Mouse (Mus musculus): Measurements from ENCODE around the gene Tff2. TPM values are rescaled to one million over a fixed set of nuclear protein-coding genes. Genes with fewer than 3 reads are reported as not detected.

The Tff2 gene
- polyA plus RNA-seq, 2 experiments, result not detected

- Histone ChIP-seq H3K4me3 (ENCODE audit: insufficient read depth in 1 of 2, low read depth in 2 of 2, low read length in 2 of 2) (no peak overlapping the region), H3K27ac (no peak overlapping the region), H3K9me3 (ENCODE audit: control insufficient read depth, low read length) (no peaks in the 10 kb centered on the region), H3K36me3 (replicated peaks; ENCODE audit: control insufficient read depth, insufficient read depth, low read depth) (no peaks in the 10 kb centered on the region), H3K4me2 (ENCODE audit: low read depth) (no peak overlapping the region), H3K4me1 (replicated peaks; ENCODE audit: control insufficient read depth in 2 of 2, insufficient read depth in 2 of 2, low read length in 1 of 2) (peaks cover 0 to 10% of the 10 kb centered on the region in 2 experiments; a peak in 3 of 4 replicates), H3K27me3 (ENCODE audit: control insufficient read depth, insufficient read depth, low read length) (no peaks in the 10 kb centered on the region), H3K9ac (replicated peaks) (no peak overlapping the region)
- ATAC-seq (ENCODE audit: insufficient read depth) (peak; percentile 50), DNase-seq (ENCODE audit: low read depth in 3 of 3, low spot score in 3 of 3) (peak; percentile 51 to 57 (median 57))
- TF ChIP-seq EP300 (IDR thresholded peaks at IDR 0.05; ENCODE audit: low read depth) (no peak), CTCF (IDR thresholded peaks at IDR 0.05; ENCODE audit: low read depth) (peak; percentile 97)
- 1% methylated on average over 7 of the region's 7 CpGs for WGBS (ENCODE audit: insufficient replicate concordance)
These were observed 24.7 kb downstream of the Tff2 start for GRCm38 (mm10) chr17:31119429-31119828.

- DNase-seq (ENCODE audit: low read depth in 3 of 3, low spot score in 3 of 3) (no peak), ATAC-seq (ENCODE audit: insufficient read depth) (no peak)
- Histone ChIP-seq H3K36me3 (replicated peaks; ENCODE audit: control insufficient read depth, insufficient read depth, low read depth) (no peaks in the 10 kb centered on the region), H3K4me1 (replicated peaks; ENCODE audit: control insufficient read depth in 2 of 2, insufficient read depth in 2 of 2, low read length in 1 of 2) (peaks cover 0 to 10% of the 10 kb centered on the region in 2 experiments; a peak in 3 of 4 replicates), H3K27ac (no peak overlapping the region), H3K27me3 (ENCODE audit: control insufficient read depth, insufficient read depth, low read length) (no peaks in the 10 kb centered on the region), H3K4me3 (ENCODE audit: insufficient read depth in 1 of 2, low read depth in 2 of 2, low read length in 2 of 2) (no peak overlapping the region), H3K9ac (replicated peaks) (no peak overlapping the region), H3K4me2 (ENCODE audit: low read depth) (no peak overlapping the region), H3K9me3 (ENCODE audit: control insufficient read depth, low read length) (no peaks in the 10 kb centered on the region)
- no peak for TF ChIP-seq CTCF (IDR thresholded peaks at IDR 0.05; ENCODE audit: low read depth)
- no peak for TF ChIP-seq EP300 (IDR thresholded peaks at IDR 0.05; ENCODE audit: low read depth)
- 58% methylated on average over 5 of the region's 5 CpGs for WGBS (ENCODE audit: insufficient replicate concordance)
These were observed 26.1 kb downstream of the Tff2 start for GRCm38 (mm10) chr17:31117946-31118345.

- 52% methylated on average over 6 of the region's 6 CpGs for WGBS (ENCODE audit: insufficient replicate concordance)
- H3K27me3 ChIP-seq (ENCODE audit: control insufficient read depth, insufficient read depth, low read length), result no peaks in the 10 kb centered on the region
- TF ChIP-seq CTCF (IDR thresholded peaks at IDR 0.05; ENCODE audit: low read depth) (no peak), EP300 (IDR thresholded peaks at IDR 0.05; ENCODE audit: low read depth) (no peak)
- DNase-seq (ENCODE audit: low read depth in 3 of 3, low spot score in 3 of 3) (no peak), ATAC-seq (ENCODE audit: insufficient read depth) (no peak; the same call in 1 of the 2 replicates)
- H3K4me2 ChIP-seq (ENCODE audit: low read depth), result no peak overlapping the region
- H3K27ac ChIP-seq, result no peak overlapping the region
- H3K9me3 ChIP-seq (ENCODE audit: control insufficient read depth, low read length), result no peaks in the 10 kb centered on the region
- H3K36me3 ChIP-seq (replicated peaks; ENCODE audit: control insufficient read depth, insufficient read depth, low read depth), result no peaks in the 10 kb centered on the region
- H3K4me1 ChIP-seq (replicated peaks; ENCODE audit: control insufficient read depth in 2 of 2, insufficient read depth in 2 of 2, low read length in 1 of 2), result peaks cover 0 to 7% of the 10 kb centered on the region in 2 experiments; a peak in 2 of 4 replicates
- H3K4me3 ChIP-seq (ENCODE audit: insufficient read depth in 1 of 2, low read depth in 2 of 2, low read length in 2 of 2), result no peak overlapping the region
- no peak overlapping the region for H3K9ac ChIP-seq (replicated peaks)
These were observed 28.0 kb downstream of the Tff2 start for GRCm38 (mm10) chr17:31116063-31116462.

- Histone ChIP-seq H3K4me2 (ENCODE audit: low read depth) (no peak overlapping the region), H3K36me3 (replicated peaks; ENCODE audit: control insufficient read depth, insufficient read depth, low read depth) (no peaks in the 10 kb centered on the region), H3K4me1 (replicated peaks; ENCODE audit: control insufficient read depth in 2 of 2, insufficient read depth in 2 of 2, low read length in 1 of 2) (peaks cover 0 to 5% of the 10 kb centered on the region in 2 experiments; a peak in 2 of 4 replicates), H3K9me3 (ENCODE audit: control insufficient read depth, low read length) (no peaks in the 10 kb centered on the region), H3K4me3 (ENCODE audit: insufficient read depth in 1 of 2, low read depth in 2 of 2, low read length in 2 of 2) (no peak overlapping the region), H3K27me3 (ENCODE audit: control insufficient read depth, insufficient read depth, low read length) (no peaks in the 10 kb centered on the region), H3K9ac (replicated peaks) (no peak overlapping the region), H3K27ac (no peak overlapping the region)
- TF ChIP-seq CTCF (IDR thresholded peaks at IDR 0.05; ENCODE audit: low read depth) (no peak), EP300 (IDR thresholded peaks at IDR 0.05; ENCODE audit: low read depth) (no peak)
- ATAC-seq (ENCODE audit: insufficient read depth) (no peak), DNase-seq (ENCODE audit: low read depth in 3 of 3, low spot score in 3 of 3) (no peak)
- WGBS (ENCODE audit: insufficient replicate concordance), result 67% methylated on average over 9 of the region's 9 CpGs
These were observed 30.8 kb downstream of the Tff2 start for GRCm38 (mm10) chr17:31113191-31113856.

- H3K4me2 ChIP-seq (ENCODE audit: low read depth), result no peak overlapping the region
- no peak overlapping the region for H3K4me3 ChIP-seq (ENCODE audit: insufficient read depth in 1 of 2, low read depth in 2 of 2, low read length in 2 of 2)
- H3K27ac ChIP-seq, result no peak overlapping the region
- WGBS (ENCODE audit: insufficient replicate concordance), result 83% methylated on average over 15 of the region's 15 CpGs
- no peak for DNase-seq (ENCODE audit: low read depth in 3 of 3, low spot score in 3 of 3)
- no peaks in the 10 kb centered on the region for H3K9me3 ChIP-seq (ENCODE audit: control insufficient read depth, low read length)
- TF ChIP-seq CTCF (IDR thresholded peaks at IDR 0.05; ENCODE audit: low read depth) (no peak), EP300 (IDR thresholded peaks at IDR 0.05; ENCODE audit: low read depth) (no peak)
- no peaks in the 10 kb centered on the region for H3K27me3 ChIP-seq (ENCODE audit: control insufficient read depth, insufficient read depth, low read length)
- ATAC-seq (ENCODE audit: insufficient read depth), result no peak
- peaks cover 0 to 4% of the 10 kb centered on the region in 2 experiments; a peak in 1 of 4 replicates for H3K4me1 ChIP-seq (replicated peaks; ENCODE audit: control insufficient read depth in 2 of 2, insufficient read depth in 2 of 2, low read length in 1 of 2)
- H3K9ac ChIP-seq (replicated peaks), result no peak overlapping the region
- no peaks in the 10 kb centered on the region for H3K36me3 ChIP-seq (replicated peaks; ENCODE audit: control insufficient read depth, insufficient read depth, low read depth)
These were observed 35.7 kb downstream of the Tff2 start for GRCm38 (mm10) chr17:31108388-31108787.
